Mouse (Mus musculus): Measurements from ENCODE around the gene Hdac5. TPM values are rescaled to one million over a fixed set of nuclear protein-coding genes. Genes with fewer than 3 reads are reported as not detected.
A peak's percentile ranks its signal among the peaks of the same experiment; 100 is the strongest.
"Not testable (repeated sequence)": the region's sequence is repeated elsewhere in the genome, so short reads cannot be mapped to it uniquely, and the experiment has no call there.

The Hdac5 gene
- polyA plus RNA-seq, 1 experiment from 2014 or later = 17.7 TPM

GRCm38 (mm10) chr11:102167539-102167938 lies 62.4 kb downstream of the Hdac5 start:
- peak overlapping the region; percentile 31; the same call in 1 of the 2 replicates for H3K27ac ChIP-seq (ENCODE audit: low read depth)
- H3K9me3 ChIP-seq (ENCODE audit: low read length) = no peaks in the 10 kb centered on the region
- no peak for TF ChIP-seq CTCF (IDR thresholded peaks at IDR 0.05; ENCODE audit: low read depth)
- TF ChIP-seq EP300 (IDR thresholded peaks at IDR 0.05; ENCODE audit: low read depth) = no peak
- peaks cover 34% of the 10 kb centered on the region for H3K36me3 ChIP-seq (replicated peaks; ENCODE audit: insufficient read depth, low read length)
- no peaks in the 10 kb centered on the region for H3K27me3 ChIP-seq (ENCODE audit: insufficient read depth, low read length)
- H3K4me2 ChIP-seq (ENCODE audit: low read depth, low read length) = no peak overlapping the region
- H3K4me3 ChIP-seq (ENCODE audit: low read depth, low read length) = no peak overlapping the region
- no peak overlapping the region for H3K9ac ChIP-seq (replicated peaks)
- ATAC-seq (no peak), DNase-seq (no peak)
- peaks cover 8% of the 10 kb centered on the region for H3K4me1 ChIP-seq (ENCODE audit: insufficient read depth)
- WGBS (ENCODE audit: insufficient replicate concordance) = 87% methylated on average over 5 of the region's 5 CpGs

DNA sequence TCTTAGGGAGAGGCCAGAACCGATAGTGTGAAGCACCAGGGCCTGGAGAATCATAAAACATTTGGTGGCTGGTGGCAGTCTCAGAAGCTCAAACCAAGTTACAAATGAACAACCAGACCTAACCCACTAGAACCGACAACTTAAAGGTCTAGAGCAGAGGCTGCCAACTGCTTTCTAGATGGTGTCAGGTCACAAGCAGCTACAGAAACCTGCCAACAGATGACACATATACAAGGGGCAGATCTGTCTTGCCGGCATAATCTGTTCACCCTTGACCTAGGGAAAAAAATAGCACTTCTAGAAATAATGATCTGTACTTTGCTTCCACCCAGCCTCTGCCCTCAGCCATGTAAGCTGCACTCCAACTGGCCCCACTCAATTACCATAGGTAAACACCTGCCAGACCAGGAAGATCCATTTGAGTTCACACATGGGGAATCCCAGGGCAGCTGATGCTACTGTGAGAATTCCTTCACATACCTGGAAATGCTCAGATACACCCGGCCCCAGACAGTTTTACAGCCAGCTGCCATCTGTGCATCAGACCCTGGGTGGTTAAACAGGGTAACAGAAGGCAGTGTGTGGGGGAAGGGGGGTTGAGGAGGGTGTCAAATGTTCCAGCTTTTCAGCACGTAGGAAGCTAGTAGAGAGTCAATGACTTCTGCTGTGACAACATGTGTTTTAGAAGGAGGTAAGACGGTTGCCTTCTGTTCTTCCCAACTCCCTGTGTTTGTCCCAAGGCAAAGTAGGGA lies 63.8 kb downstream of the Hdac5 start:
- no peak overlapping the region for H3K9ac ChIP-seq (replicated peaks)
- H3K36me3 ChIP-seq (replicated peaks; ENCODE audit: insufficient read depth, low read length) = peaks cover 40% of the 10 kb centered on the region
- peak overlapping the region; percentile 64 for H3K27ac ChIP-seq (ENCODE audit: low read depth)
- ATAC-seq = peak; percentile 83
- no peaks in the 10 kb centered on the region for H3K9me3 ChIP-seq (ENCODE audit: low read length)
- no peaks in the 10 kb centered on the region for H3K27me3 ChIP-seq (ENCODE audit: insufficient read depth, low read length)
- no peak overlapping the region for H3K4me2 ChIP-seq (ENCODE audit: low read depth, low read length)
- TF ChIP-seq CTCF (IDR thresholded peaks at IDR 0.05; ENCODE audit: low read depth) (no peak), EP300 (IDR thresholded peaks at IDR 0.05; ENCODE audit: low read depth) (peak; percentile 41; the same call in 1 of the 2 replicates)
- 60% methylated on average over 6 of the region's 6 CpGs for WGBS (ENCODE audit: insufficient replicate concordance)
- DNase-seq = no peak
- no peak overlapping the region for H3K4me3 ChIP-seq (ENCODE audit: low read depth, low read length)
- H3K4me1 ChIP-seq (ENCODE audit: insufficient read depth) = peaks cover 8% of the 10 kb centered on the region

GRCm38 (mm10) chr11:102159781-102160180 lies 70.2 kb downstream of the Hdac5 start:
- no peak for DNase-seq
- no peak overlapping the region for H3K9ac ChIP-seq (replicated peaks)

GRCm38 (mm10) chr11:102158024-102158423 lies 71.9 kb downstream of the Hdac5 start:
- not testable (repeated sequence) for H3K4me3 ChIP-seq (ENCODE audit: low read depth, low read length); DNase-seq; H3K4me1 ChIP-seq (ENCODE audit: insufficient read depth); H3K27ac ChIP-seq (ENCODE audit: low read depth); H3K9ac ChIP-seq (replicated peaks); ATAC-seq; H3K4me2 ChIP-seq (ENCODE audit: low read depth, low read length); H3K27me3 ChIP-seq (ENCODE audit: insufficient read depth, low read length); H3K9me3 ChIP-seq (ENCODE audit: low read length)
- WGBS (ENCODE audit: insufficient replicate concordance) = 68% methylated on average over 2 of the region's 2 CpGs
- peaks cover 16% of the 10 kb centered on the region for H3K36me3 ChIP-seq (replicated peaks; ENCODE audit: insufficient read depth, low read length)

More at GRCm38 (mm10) chr11:102159781-102160180, 70.2 kb downstream of the Hdac5 start:
- H3K4me1 ChIP-seq (ENCODE audit: insufficient read depth) = peaks cover 6% of the 10 kb centered on the region
- WGBS (ENCODE audit: insufficient replicate concordance) = 61% methylated on average over 5 of the region's 5 CpGs
- H3K4me3 ChIP-seq (ENCODE audit: low read depth, low read length) = no peak overlapping the region
- H3K27ac ChIP-seq (ENCODE audit: low read depth) = no peak overlapping the region
- H3K27me3 ChIP-seq (ENCODE audit: insufficient read depth, low read length) = no peaks in the 10 kb centered on the region
- TF ChIP-seq EP300 (IDR thresholded peaks at IDR 0.05; ENCODE audit: low read depth) = no peak
- TF ChIP-seq CTCF (IDR thresholded peaks at IDR 0.05; ENCODE audit: low read depth) = no peak
- H3K36me3 ChIP-seq (replicated peaks; ENCODE audit: insufficient read depth, low read length) = peaks cover 20% of the 10 kb centered on the region
- ATAC-seq = no peak
- H3K4me2 ChIP-seq (ENCODE audit: low read depth, low read length) = no peak overlapping the region
- no peaks in the 10 kb centered on the region for H3K9me3 ChIP-seq (ENCODE audit: low read length)

- H3K9ac ChIP-seq (replicated peaks) = no peak overlapping the region
- H3K4me2 ChIP-seq (ENCODE audit: low read depth, low read length) = peak overlapping the region; percentile 98; the same call in 1 of the 2 replicates
- DNase-seq (no peak), ATAC-seq (no peak)
- 7% methylated on average over 1 of the region's 1 CpGs for WGBS (ENCODE audit: insufficient replicate concordance)
- no peaks in the 10 kb centered on the region for H3K9me3 ChIP-seq (ENCODE audit: low read length)
- peaks cover 8% of the 10 kb centered on the region; the same call in 1 of the 2 replicates for H3K36me3 ChIP-seq (replicated peaks; ENCODE audit: insufficient read depth, low read length)
- H3K4me1 ChIP-seq (ENCODE audit: insufficient read depth) = peaks cover 6% of the 10 kb centered on the region
- peak overlapping the region; percentile 76 for H3K4me3 ChIP-seq (ENCODE audit: low read depth, low read length)
- H3K27me3 ChIP-seq (ENCODE audit: insufficient read depth, low read length) = no peaks in the 10 kb centered on the region
- no peak overlapping the region for H3K27ac ChIP-seq (ENCODE audit: low read depth)
- TF ChIP-seq CTCF (IDR thresholded peaks at IDR 0.05; ENCODE audit: low read depth) (no peak), EP300 (IDR thresholded peaks at IDR 0.05; ENCODE audit: low read depth) (no peak)
Observed at GRCm38 (mm10) chr11:102156786-102157089, 73.2 kb downstream of the Hdac5 start.

DNA sequence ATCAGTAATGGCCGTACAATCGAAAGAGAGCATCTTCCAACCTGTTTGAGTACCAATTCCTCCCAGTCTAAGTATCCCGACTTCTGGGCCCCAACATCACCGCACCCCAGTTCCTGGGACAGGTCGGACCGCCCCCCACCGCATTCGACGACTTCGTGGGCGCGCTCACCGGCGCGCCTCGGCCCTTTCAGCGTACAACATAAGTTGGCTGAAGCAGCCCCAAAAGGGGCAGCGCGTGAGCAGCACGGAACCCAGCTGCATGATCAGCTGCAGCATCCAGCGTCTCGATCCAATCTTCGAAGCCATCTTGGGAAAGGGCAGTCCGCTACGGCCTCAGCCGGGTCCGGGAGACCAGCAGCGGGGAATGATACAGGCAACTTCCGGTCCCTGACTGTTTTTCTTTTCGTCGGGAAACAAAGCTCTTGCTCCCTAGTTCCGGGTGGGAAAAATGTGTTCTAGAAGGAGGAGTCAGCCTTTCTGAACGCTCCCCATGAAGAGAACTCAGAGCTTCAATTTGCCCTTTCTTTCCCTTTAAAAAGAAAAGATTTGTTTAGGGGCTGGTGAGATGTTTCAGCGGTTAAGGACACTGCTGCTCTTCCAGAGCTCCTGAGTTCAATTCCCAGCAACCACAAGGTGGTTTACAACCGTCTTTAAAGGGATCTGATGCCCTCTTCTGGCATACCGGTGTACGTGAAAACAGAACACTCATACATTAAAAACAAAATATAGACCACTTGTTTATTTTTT lies 73.8 kb downstream of the Hdac5 start, which contains the start of gene Tmem101:
TSS of gene Tmem101 (minus strand) at position 366 of the 747 bp plus-strand sequence.
- H3K27me3 ChIP-seq (ENCODE audit: insufficient read depth, low read length) = no peaks in the 10 kb centered on the region
- peak within 1 kb of the TSS; percentile 76 for H3K4me3 ChIP-seq (ENCODE audit: low read depth, low read length)
- H3K9ac ChIP-seq (replicated peaks) = peak within 1 kb of the TSS; percentile 71
- under 1% methylated on average over 37 of the region's 37 CpGs for WGBS (ENCODE audit: insufficient replicate concordance)
- peak within 1 kb of the TSS; percentile 98 for H3K4me2 ChIP-seq (ENCODE audit: low read depth, low read length)
- no peaks in the 10 kb centered on the region for H3K9me3 ChIP-seq (ENCODE audit: low read length)
- peak within 1 kb of the TSS; percentile 62 for H3K27ac ChIP-seq (ENCODE audit: low read depth)
- DNase-seq (peak; percentile 90), ATAC-seq (peak; percentile 89)
- peaks cover 11% of the 10 kb centered on the region; the same call in 1 of the 2 replicates for H3K36me3 ChIP-seq (replicated peaks; ENCODE audit: insufficient read depth, low read length)
- H3K4me1 ChIP-seq (ENCODE audit: insufficient read depth) = peaks cover 6% of the 10 kb centered on the region
- TF ChIP-seq CTCF (IDR thresholded peaks at IDR 0.05; ENCODE audit: low read depth) (peak; percentile 42), EP300 (IDR thresholded peaks at IDR 0.05; ENCODE audit: low read depth) (peak; percentile 11; the same call in 1 of the 2 replicates)
